Mouse (Mus musculus): ENCODE results near the gene Tmem127. TPM values are rescaled to one million over a fixed set of nuclear protein-coding genes. Genes with fewer than 3 reads are reported as not detected.
A peak's percentile ranks its signal among the peaks of the same experiment; 100 is the strongest.

Tmem127 gene
- total and polyA plus RNA-seq, 2 experiments = 16.6 to 45.8 TPM

- Histone ChIP-seq H3K9ac (ENCODE audit: low read depth, low read length) (peak overlapping the region; percentile 9; the same call in 1 of the 2 replicates), H3K4me1 (ENCODE audit: control insufficient read depth, insufficient read depth, low read length) (peaks cover 27% of the 10 kb centered on the region; the same call in 1 of the 2 replicates), H3K4me3 (ENCODE audit: insufficient read depth, low read depth, low read length) (no peak overlapping the region), H3K27ac (replicated peaks; ENCODE audit: insufficient read depth, low read depth, low read length) (peak overlapping the region; percentile 60), H3K36me3 (ENCODE audit: control insufficient read depth, insufficient read depth, low read length) (no peaks in the 10 kb centered on the region; the same call in none of the 2 replicates), H3K79me2 (ENCODE audit: control insufficient read depth, insufficient read depth, low read length) (peaks cover 35% of the 10 kb centered on the region), H3K27me3 (ENCODE audit: control insufficient read depth, insufficient read depth, low read length) (no peaks in the 10 kb centered on the region)
- WGBS = 22% methylated on average over 2 of the region's 2 CpGs
- TF ChIP-seq POLR2A (IDR thresholded peaks at IDR 0.05; ENCODE audit: extremely low read depth, insufficient read depth, low read length) = no peak
- TF ChIP-seq CTCF (IDR thresholded peaks at IDR 0.05; ENCODE audit: low read depth, low read length) = no peak
- peak; percentile 81 for DNase-seq (ENCODE audit: extremely low read depth, low read depth, low spot score)
Measured at GRCm38 (mm10) chr2:127274590-127274989, 26.9 kb downstream of the Tmem127 start.

GRCm38 (mm10) chr2:127275551-127276320 is 28.0 kb downstream of the Tmem127 start:
- no peak for TF ChIP-seq POLR2A (IDR thresholded peaks at IDR 0.05; ENCODE audit: extremely low read depth, insufficient read depth, low read length)
- no peak for TF ChIP-seq CTCF (IDR thresholded peaks at IDR 0.05; ENCODE audit: low read depth, low read length)
- peak; percentile 85 for DNase-seq (ENCODE audit: extremely low read depth, low read depth, low spot score)
- Histone ChIP-seq H3K36me3 (ENCODE audit: control insufficient read depth, insufficient read depth, low read length) (no peaks in the 10 kb centered on the region; the same call in none of the 2 replicates), H3K4me3 (ENCODE audit: insufficient read depth, low read depth, low read length) (peak overlapping the region; percentile 3; the same call in 1 of the 2 replicates), H3K9ac (ENCODE audit: low read depth, low read length) (no peak overlapping the region; the same call in 1 of the 2 replicates), H3K4me1 (ENCODE audit: control insufficient read depth, insufficient read depth, low read length) (peaks cover 27% of the 10 kb centered on the region; the same call in 1 of the 2 replicates), H3K79me2 (ENCODE audit: control insufficient read depth, insufficient read depth, low read length) (peaks cover 37% of the 10 kb centered on the region), H3K27ac (replicated peaks; ENCODE audit: insufficient read depth, low read depth, low read length) (peak overlapping the region; percentile 89), H3K27me3 (ENCODE audit: control insufficient read depth, insufficient read depth, low read length) (no peaks in the 10 kb centered on the region)
- WGBS = 32% methylated on average over 5 of the region's 5 CpGs

DNA sequence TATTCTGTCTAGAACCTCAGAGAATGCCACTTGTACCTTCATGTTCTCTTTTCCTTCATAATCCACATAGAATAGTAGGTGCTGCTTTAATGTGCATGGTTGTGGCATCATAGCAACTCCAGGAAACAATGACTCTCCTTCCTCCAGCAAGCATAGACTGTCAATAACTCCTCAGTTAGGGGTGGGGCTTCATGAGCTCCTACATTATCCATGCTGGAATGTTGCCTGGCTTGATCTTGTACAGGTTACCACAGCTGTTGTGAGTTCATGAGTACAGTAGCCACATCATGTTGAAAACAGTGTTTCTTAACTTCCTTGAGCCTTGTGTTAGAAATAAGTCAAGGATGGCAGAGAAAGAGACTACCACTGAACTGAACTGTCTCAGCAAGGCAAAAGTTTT is 30.5 kb downstream of the Tmem127 start:
- DNase-seq (ENCODE audit: extremely low read depth, low read depth, low spot score) = peak; percentile 39
- peaks cover 31% of the 10 kb centered on the region for H3K79me2 ChIP-seq (ENCODE audit: control insufficient read depth, insufficient read depth, low read length)
- no peak overlapping the region for H3K27ac ChIP-seq (replicated peaks; ENCODE audit: insufficient read depth, low read depth, low read length)

GRCm38 (mm10) chr2:127292250-127292649 is 44.5 kb downstream of the Tmem127 start:
- Histone ChIP-seq H3K79me2 (ENCODE audit: control insufficient read depth, insufficient read depth, low read length) (no peaks in the 10 kb centered on the region), H3K27me3 (ENCODE audit: control insufficient read depth, insufficient read depth, low read length) (no peaks in the 10 kb centered on the region), H3K4me1 (ENCODE audit: control insufficient read depth, insufficient read depth, low read length) (no peaks in the 10 kb centered on the region), H3K4me3 (ENCODE audit: insufficient read depth, low read depth, low read length) (no peak overlapping the region), H3K27ac (replicated peaks; ENCODE audit: insufficient read depth, low read depth, low read length) (no peak overlapping the region), H3K9ac (ENCODE audit: low read depth, low read length) (no peak overlapping the region), H3K36me3 (ENCODE audit: control insufficient read depth, insufficient read depth, low read length) (peaks cover 74% of the 10 kb centered on the region)
- DNase-seq (ENCODE audit: extremely low read depth, low read depth, low spot score) = no peak
- TF ChIP-seq CTCF (IDR thresholded peaks at IDR 0.05; ENCODE audit: low read depth, low read length) (no peak), POLR2A (IDR thresholded peaks at IDR 0.05; ENCODE audit: extremely low read depth, insufficient read depth, low read length) (no peak)
- WGBS = 94% methylated on average over 4 of the region's 4 CpGs

More for the DNA sequence above, 30.5 kb downstream of the Tmem127 start:
- no peaks in the 10 kb centered on the region for H3K27me3 ChIP-seq (ENCODE audit: control insufficient read depth, insufficient read depth, low read length)
- H3K9ac ChIP-seq (ENCODE audit: low read depth, low read length) = no peak overlapping the region
- peaks cover 21% of the 10 kb centered on the region; the same call in 1 of the 2 replicates for H3K4me1 ChIP-seq (ENCODE audit: control insufficient read depth, insufficient read depth, low read length)
- H3K4me3 ChIP-seq (ENCODE audit: insufficient read depth, low read depth, low read length) = no peak overlapping the region
- TF ChIP-seq POLR2A (IDR thresholded peaks at IDR 0.05; ENCODE audit: extremely low read depth, insufficient read depth, low read length) (no peak), CTCF (IDR thresholded peaks at IDR 0.05; ENCODE audit: low read depth, low read length) (no peak)
- H3K36me3 ChIP-seq (ENCODE audit: control insufficient read depth, insufficient read depth, low read length) = no peaks in the 10 kb centered on the region; the same call in 1 of the 2 replicates

- Histone ChIP-seq H3K9ac (ENCODE audit: low read depth, low read length) (no peak overlapping the region), H3K36me3 (ENCODE audit: control insufficient read depth, insufficient read depth, low read length) (peaks cover 75% of the 10 kb centered on the region), H3K27me3 (ENCODE audit: control insufficient read depth, insufficient read depth, low read length) (no peaks in the 10 kb centered on the region), H3K4me1 (ENCODE audit: control insufficient read depth, insufficient read depth, low read length) (no peaks in the 10 kb centered on the region), H3K4me3 (ENCODE audit: insufficient read depth, low read depth, low read length) (no peak overlapping the region), H3K27ac (replicated peaks; ENCODE audit: insufficient read depth, low read depth, low read length) (no peak overlapping the region), H3K79me2 (ENCODE audit: control insufficient read depth, insufficient read depth, low read length) (no peaks in the 10 kb centered on the region)
- TF ChIP-seq POLR2A (IDR thresholded peaks at IDR 0.05; ENCODE audit: extremely low read depth, insufficient read depth, low read length) (no peak), CTCF (IDR thresholded peaks at IDR 0.05; ENCODE audit: low read depth, low read length) (no peak)
- DNase-seq (ENCODE audit: extremely low read depth, low read depth, low spot score) = peak; percentile 52
- 72% methylated on average over 7 of the region's 7 CpGs for WGBS
Measured at GRCm38 (mm10) chr2:127297001-127297805, 49.5 kb downstream of the Tmem127 start.
